Comparison of ENCODE assay signal across 27 mouse cellular contexts in the genomic region with DNA sequence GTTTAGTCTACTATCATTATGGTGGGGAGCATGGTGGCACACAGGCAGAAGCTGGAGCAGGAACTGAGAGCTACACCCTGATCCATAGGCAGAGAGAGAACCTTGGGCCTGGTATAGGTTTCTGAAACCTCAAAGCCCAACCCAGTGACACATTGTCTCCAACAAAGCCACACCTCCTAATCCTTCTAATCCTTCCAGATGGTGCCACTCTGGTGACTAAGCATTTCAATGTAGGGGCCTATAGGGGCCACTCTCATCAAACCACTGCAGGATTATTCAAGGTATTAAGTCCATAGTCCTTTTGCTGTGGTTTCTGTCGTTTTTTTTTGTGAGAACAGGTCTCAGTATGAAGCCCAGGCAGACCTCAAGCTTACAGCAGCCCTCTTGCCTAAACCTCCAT.
"Had no signal": no experiment of that assay in that cellular context is flagged by ENCODE, and none has a peak within 500 bp of the region (broad histone marks: within the 10 kb centered on the region; RNA-seq: fewer than 3 reads in every experiment).

No protein-coding gene starts in this region.

- H3K36me3 ChIP-seq: intestine, embryonic 15.5 days; liver, embryonic 13.5 days had no signal

- ATAC-seq: hindbrain, embryonic 16.5 days; inflammation-experienced regulatory T-cells, adult 6 months; intestine, embryonic 15.5 days; intestine, postnatal 0 days had no signal

- H3K27ac ChIP-seq: heart, embryonic 10.5 days; hindbrain, embryonic 10.5 days; hindbrain, embryonic 12.5 days; hindbrain, embryonic 14.5 days; intestine, embryonic 15.5 days; layer of hippocampus, adult 2 months; left cerebral cortex, adult 2 months; limb, embryonic 12.5 days; liver, embryonic 13.5 days had no signal

- H3K9ac ChIP-seq: heart, embryonic 12.5 days; hindbrain, embryonic 12.5 days; hindbrain, embryonic 14.5 days; intestine, embryonic 15.5 days; limb, embryonic 12.5 days; liver, embryonic 13.5 days had no signal

- H3K9me3 ChIP-seq: heart, embryonic 10.5 days; intestine, embryonic 15.5 days; limb, embryonic 12.5 days; liver, embryonic 13.5 days had no signal

- DNase-seq: gastrocnemius, adult 2 months; gastrocnemius, postnatal 10 days; gastrocnemius, postnatal 25 days; heart, adult 18-20 months; heart, postnatal 10 days; heart, postnatal 4 days; kidney, adult 18-20 months; kidney, adult 8-10 months; kidney, postnatal 10 days; kidney, postnatal 25 days; kidney, postnatal 4 days; left cerebral cortex, postnatal 4 days; liver; liver, embryonic 13.5 days had no signal

- H3K4me2 ChIP-seq: heart, embryonic 12.5 days; hindbrain, embryonic 12.5 days; hindbrain, embryonic 14.5 days; intestine, embryonic 15.5 days; limb, embryonic 12.5 days; liver, embryonic 11.5 days; liver, embryonic 13.5 days had no signal

- H3K27me3 ChIP-seq: heart, embryonic 12.5 days; hindbrain, embryonic 12.5 days; intestine, embryonic 15.5 days; limb, embryonic 12.5 days; liver, embryonic 13.5 days had no signal

- H3K4me3 ChIP-seq: gastrocnemius, adult 2 months; heart, embryonic 10.5 days; heart, embryonic 12.5 days; hindbrain, embryonic 10.5 days; hindbrain, embryonic 12.5 days; intestine, embryonic 15.5 days; layer of hippocampus, adult 2 months; left cerebral cortex, adult 2 months; limb, embryonic 12.5 days; liver, embryonic 13.5 days had no signal

- H3K4me1 ChIP-seq: hindbrain, embryonic 12.5 days; liver, embryonic 13.5 days had no signal
